Mouse (Mus musculus) CD4-positive naive resting alpha-beta T cell, adult 76 days (primary cell): ENCODE results near the gene Atp2c2. TPM values are rescaled to one million over a fixed set of nuclear protein-coding genes. Genes with fewer than 3 reads are reported as not detected.

Experiments used
- total RNA-seq: library from RNA; stranded (reverse); gene quantifications from one replicate; pipeline ENCODE4 v1.2.4, GENCODE M21; 2023

Gene Atp2c2
- total RNA-seq, result not detected

DNA sequence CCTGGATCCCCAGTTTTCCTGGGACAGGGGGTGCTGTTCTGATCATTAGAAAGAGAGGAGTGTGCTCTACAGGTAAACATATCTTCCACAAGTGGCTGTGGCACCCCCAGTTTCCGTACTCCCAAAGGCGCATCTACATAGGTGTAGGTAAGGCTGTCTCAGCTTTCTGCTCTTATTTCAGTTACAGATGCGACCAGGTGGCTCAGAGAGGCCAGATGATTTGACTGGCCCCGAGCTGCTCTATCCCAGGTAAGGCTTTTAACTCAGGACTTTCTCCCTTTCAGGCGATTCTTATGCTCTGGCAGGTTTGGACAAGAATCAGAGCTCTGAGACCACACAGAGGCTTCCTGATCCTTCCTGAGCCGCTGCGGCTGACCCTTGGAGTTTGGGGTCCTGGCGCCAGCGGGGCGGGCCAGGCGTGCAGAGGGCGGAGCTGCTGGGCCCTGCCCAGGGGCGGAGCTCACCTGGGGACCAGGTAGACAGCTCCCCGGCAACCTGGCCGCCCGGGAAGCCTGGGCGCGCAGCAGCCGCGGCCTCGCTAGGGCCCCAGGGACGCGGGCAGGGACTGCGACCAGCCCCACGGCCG lies at the start of gene Atp2c2:
Gene Atp2c2 (plus strand): TSS at position 461 of the 586 bp plus-strand sequence.

DNA sequence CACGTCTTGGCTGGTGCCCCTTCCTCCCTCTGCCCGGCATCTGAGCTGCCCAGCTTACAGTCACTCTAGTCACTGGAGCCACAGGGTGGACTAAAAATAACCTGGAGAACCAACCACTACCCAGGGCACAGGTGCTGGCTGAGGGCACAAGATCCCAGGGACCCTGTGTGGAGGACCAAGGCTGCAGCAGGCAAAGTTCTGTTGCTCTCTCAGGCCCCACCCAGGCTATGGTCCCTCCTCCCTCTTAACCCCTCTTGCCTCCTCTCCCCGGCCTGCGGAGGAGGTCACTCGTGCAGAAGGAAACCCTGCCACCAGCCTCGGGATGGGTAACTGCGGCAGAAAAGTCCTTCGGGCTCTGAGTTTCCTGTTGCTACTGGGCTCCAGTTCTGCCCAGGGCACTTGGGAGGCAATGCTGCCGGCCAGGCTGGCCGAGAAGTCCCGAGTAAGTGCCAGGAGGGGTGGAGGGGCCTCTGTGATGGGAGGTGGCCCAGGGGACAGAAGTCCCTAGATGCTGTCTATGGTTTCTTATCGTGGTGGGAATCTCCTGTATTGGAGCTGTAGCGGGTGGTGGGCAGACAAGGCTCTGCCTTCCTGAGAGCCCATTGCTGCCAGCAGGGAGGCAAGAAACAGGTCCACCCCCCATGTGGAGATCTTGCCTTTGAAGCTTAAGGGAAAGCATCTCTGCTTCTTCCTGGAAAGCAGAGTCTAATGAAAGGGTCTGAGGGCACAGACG lies 33.4 kb upstream of the Atp2c2 start, which contains the start of gene Wfdc1:
Gene Wfdc1 (plus strand): TSS at position 147 of the 733 bp plus-strand sequence.

DNA sequence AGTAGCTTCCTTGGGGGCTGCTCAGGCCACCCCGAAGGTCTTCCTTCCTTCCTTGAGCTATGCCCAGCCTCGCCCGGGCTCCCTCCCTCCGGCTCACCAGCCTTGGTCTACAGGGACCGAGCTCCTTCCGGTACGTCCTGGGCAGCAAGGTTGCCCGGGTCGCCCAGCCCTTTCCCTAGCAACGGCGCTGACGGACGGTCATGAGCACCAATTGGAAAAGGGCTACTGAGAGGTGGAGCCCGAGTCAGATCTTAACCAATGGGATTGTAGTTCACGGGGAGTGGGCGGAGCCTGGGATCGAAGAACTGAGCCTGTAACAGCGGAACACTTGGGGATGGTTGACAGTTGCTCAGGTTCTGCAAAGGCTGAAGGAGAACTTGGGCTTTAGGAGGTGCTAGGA lies 78.5 kb downstream of the Atp2c2 start, which contains the start of gene Tldc1:
Gene Tldc1 (minus strand): TSS at position 154 of the 400 bp plus-strand sequence.

Other genes with a start within 250 kb of the Atp2c2 start
- 1.4 TPM for gene Slc38a8, start 198.3 kb upstream of the Atp2c2 start, total RNA-seq
- 199 TPM for gene Mbtps1, start 141.3 kb upstream of the Atp2c2 start, total RNA-seq
- gene Hsdl1, start 124.8 kb upstream of the Atp2c2 start, total RNA-seq, result 65.4 TPM
- not detected for gene Dnaaf1, start 124.8 kb upstream of the Atp2c2 start, total RNA-seq
- gene Taf1c, start 94.8 kb upstream of the Atp2c2 start, total RNA-seq, result 21.8 TPM
- gene Adad2, start 87.3 kb upstream of the Atp2c2 start, total RNA-seq, result not detected
- gene Kcng4, start 64.3 kb upstream of the Atp2c2 start, total RNA-seq, result not detected
- not detected for gene Wfdc1, start 33.6 kb upstream of the Atp2c2 start, total RNA-seq
- 3.6 TPM for gene Tldc1, start 78.4 kb downstream of the Atp2c2 start, total RNA-seq
- gene Cotl1, start 140.5 kb downstream of the Atp2c2 start, total RNA-seq, result 510 TPM
- gene Klhl36, start 162.3 kb downstream of the Atp2c2 start, total RNA-seq, result 10.9 TPM
- 164 TPM for gene Usp10, start 210.4 kb downstream of the Atp2c2 start, total RNA-seq
- 1.8 TPM for gene Gm20388, start 210.8 kb downstream of the Atp2c2 start, total RNA-seq